Mouse (Mus musculus): ENCODE results near the gene Cox4i2.

Gene Cox4i2

GRCm38 (mm10) chr2:152753944-152754711 lies at the start of gene Cox4i2:
Gene Cox4i2 (plus strand): TSS chr2:152754173.
- DNase-seq (ENCODE audit: low spot score): no peak

GRCm38 (mm10) chr2:152704256-152704605 lies 49.7 kb upstream of the Cox4i2 start:
- no peak for DNase-seq (ENCODE audit: low spot score)

- DNase-seq (ENCODE audit: low spot score): no peak
These were observed 49.1 kb upstream of the Cox4i2 start for GRCm38 (mm10) chr2:152704811-152705370.

GRCm38 (mm10) chr2:152705993-152706571 lies 47.9 kb upstream of the Cox4i2 start:
- DNase-seq (ENCODE audit: low spot score): peak; percentile 66

GRCm38 (mm10) chr2:152707186-152707585 lies 46.8 kb upstream of the Cox4i2 start:
- no peak for DNase-seq (ENCODE audit: low spot score)

GRCm38 (mm10) chr2:152707627-152708026 lies 46.3 kb upstream of the Cox4i2 start:
- DNase-seq (ENCODE audit: low spot score): peak; percentile 71

DNA sequence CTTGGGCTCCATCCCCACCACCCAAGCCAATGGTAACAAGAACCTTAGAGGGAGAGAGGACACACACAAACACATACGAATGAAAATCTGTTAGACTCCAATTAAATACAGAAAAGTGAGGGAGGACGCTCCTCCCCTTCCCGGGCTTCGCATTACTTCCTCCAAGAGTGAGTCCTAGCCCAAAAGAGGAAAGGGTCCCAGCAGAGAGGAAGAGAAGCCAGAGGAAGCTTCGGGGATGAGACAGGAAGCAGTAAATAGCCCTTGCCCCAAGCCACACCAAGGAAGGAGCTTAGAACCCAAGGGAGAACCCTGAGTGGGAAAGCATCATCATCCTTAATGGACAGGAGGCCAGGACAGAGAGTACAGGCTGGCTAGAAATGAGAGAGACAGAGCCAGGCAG lies 44.9 kb upstream of the Cox4i2 start:
- DNase-seq (ENCODE audit: low spot score): no peak

GRCm38 (mm10) chr2:152716241-152716772 lies 37.7 kb upstream of the Cox4i2 start:
- DNase-seq (ENCODE audit: low spot score): no peak

- no peak for DNase-seq (ENCODE audit: low spot score)
These were observed 36.3 kb upstream of the Cox4i2 start for GRCm38 (mm10) chr2:152717652-152718051.

- no peak for DNase-seq (ENCODE audit: low spot score)
These were observed 35.9 kb upstream of the Cox4i2 start for GRCm38 (mm10) chr2:152718076-152718475.

DNA sequence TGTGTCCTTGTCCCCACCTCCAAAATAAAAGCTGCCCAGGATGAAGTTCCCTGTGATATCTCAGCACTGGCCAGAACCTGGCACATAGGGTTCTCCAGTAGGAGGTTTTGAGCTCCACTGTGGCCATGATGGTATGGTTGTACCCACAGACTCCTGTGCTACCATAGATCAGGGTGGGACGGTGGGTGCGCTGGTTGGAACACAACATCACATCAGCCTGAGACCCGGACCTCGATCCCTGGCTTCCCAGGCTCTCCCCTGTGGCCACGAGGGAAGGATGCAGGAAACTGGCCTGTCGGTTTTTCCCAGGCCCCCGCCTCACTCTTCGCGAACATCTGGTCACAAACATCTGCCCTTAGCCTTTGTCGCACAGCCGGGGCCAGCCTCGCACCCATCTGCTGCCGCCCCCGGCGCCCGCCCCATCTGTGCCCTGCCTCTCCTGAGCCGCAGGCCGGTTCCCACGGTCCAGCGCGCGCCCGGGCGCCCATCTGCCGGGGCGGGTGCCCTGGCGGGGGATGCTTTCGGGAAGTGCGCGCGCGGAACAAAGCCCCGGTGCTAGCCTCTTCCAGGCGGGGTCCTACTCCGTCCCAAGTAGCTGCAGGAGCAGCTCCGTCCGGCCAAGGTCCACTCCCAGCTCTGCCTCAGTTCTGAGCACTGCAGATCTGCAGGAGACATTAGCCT lies 30.2 kb upstream of the Cox4i2 start:
- no peak for DNase-seq (ENCODE audit: low spot score)

GRCm38 (mm10) chr2:152724332-152724723 lies 29.6 kb upstream of the Cox4i2 start:
- no peak for DNase-seq (ENCODE audit: low spot score)

DNA sequence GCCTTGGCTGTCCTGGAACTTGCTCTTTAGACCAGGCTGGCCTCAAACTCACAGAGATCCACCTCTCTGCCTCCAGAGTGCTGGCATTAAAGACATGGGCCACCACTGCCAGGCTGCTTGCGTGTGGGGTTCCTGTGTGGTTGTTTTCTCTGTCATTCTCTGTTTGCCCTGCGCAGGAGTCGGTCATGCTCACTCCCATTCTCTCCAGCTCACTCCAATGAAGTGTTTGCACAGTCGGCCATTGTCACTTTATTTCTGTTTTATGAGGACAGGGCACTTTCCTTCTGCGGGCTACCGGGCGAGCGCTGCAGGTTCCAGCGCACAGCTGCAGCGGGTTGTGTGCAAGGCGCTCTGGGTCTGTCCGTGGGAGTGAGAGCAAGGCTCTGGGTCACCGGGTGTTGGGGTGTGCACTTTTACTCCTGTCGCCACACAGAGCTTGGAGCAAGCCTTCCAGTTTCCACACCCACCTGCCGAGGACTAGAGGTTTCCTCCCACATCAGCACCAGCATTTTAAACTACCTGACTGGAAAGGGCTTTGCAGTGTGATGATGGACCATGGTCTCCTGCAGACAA lies 28.7 kb upstream of the Cox4i2 start:
- DNase-seq (ENCODE audit: low spot score): no peak

DNA sequence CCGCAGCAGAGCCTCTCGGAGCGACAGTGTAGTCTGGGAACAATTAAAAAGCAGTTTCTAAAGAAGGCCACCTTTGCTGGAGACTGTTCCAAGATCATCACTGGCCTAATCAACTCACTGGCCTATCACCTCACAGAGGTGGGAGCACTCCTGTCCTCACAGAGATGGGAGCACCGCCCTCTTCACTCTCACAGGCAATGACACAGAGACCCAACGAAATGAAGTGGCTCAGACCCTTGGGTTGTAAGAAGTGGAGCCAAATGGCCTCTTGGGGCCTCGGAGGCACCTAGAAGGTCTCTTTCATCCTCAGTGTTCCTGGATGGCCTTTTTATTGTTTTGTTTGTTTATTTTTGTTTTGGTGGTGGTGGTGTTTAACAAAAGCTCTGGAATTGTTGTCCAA lies 27.8 kb upstream of the Cox4i2 start:
- no peak for DNase-seq (ENCODE audit: low spot score)

DNA sequence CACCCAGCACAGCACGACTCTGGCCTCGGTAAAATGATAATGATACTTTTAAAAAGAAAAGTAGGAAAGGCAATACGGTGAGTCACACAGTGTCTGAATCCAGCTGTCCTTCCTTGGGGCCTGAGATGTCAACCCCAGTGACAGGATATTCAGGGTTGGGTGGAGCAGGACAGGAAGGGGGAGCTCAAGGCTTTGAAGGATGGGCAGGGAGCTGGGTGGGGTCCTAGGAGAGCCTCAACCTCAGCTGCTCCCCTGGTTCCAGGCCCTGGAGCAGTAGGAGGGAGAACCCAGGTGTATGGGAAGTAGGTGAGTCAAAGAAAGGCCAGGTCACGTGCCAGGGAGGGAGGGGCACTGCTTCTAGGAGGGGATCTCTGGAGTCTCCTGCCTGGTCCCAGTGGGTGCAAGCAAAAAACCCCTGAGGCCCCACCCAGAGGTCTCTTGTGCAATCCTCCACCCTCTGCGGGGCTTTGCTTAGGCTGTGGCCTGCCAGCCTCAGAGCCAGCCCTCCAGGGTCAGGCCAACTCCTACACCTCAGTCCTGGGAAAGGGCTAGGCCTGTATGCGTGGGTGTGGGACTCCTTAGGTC lies 27.1 kb upstream of the Cox4i2 start:
- DNase-seq (ENCODE audit: low spot score): no peak

DNA sequence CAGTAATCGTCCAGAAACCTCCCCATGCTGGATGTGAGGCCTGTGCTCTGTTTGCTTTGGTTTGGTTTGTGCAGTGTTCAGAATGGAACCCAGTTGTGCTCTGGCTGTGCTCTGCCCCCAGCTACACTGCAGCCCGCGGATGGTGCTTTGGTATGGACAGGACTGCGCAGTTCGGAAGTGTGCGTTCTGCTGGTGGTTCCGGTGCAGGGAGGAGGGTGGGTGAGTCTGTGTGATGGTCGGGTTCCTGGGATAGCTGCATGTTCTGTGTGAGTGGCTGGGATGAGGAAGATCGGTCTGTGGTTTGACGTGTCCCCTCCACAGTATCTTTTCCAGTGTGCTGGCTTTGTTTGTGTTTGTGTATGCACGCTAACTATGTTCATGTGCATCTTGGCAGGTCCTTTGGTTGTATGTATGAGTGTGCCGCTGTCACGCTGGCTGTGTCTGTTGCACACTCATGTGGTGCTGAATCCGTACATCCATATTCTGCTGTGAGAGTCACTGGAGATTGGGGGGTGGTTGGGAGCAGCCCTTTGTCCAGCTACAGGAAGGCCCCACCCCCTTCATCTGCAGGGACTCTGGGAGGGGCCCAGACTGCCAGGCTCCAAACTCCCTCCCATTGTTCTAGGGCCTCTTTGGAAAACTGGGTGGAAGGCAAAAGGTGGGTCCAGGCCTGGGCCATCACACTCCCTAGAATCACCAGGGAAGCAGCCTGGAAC lies 26.0 kb upstream of the Cox4i2 start:
- no peak for DNase-seq (ENCODE audit: low spot score)

GRCm38 (mm10) chr2:152728594-152728993 lies 25.4 kb upstream of the Cox4i2 start:
- no peak for DNase-seq (ENCODE audit: low spot score)

- DNase-seq (ENCODE audit: low spot score): no peak
These were observed 24.8 kb upstream of the Cox4i2 start for GRCm38 (mm10) chr2:152729013-152729635.

DNA sequence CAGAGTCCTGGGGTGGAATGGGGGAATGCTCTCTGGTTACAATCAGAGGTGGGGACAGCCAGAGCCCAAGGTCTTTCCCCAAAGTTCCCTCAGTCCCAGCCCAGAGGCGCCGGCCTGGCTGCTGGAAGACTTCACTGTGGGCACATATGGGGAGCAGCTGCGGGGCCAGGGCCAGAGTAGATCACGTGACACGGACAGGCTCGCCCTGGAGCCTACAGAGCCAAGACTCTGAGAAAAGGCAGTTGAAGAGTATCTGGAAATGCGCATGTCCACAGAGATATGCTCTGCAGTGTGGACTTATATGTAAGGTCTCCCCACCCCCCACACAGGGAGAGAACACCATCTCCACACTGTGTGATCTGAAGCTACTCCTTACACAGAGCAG lies 24.3 kb upstream of the Cox4i2 start:
- DNase-seq (ENCODE audit: low spot score): no peak

GRCm38 (mm10) chr2:152733201-152733600 lies 20.8 kb upstream of the Cox4i2 start:
- DNase-seq (ENCODE audit: low spot score): no peak

DNA sequence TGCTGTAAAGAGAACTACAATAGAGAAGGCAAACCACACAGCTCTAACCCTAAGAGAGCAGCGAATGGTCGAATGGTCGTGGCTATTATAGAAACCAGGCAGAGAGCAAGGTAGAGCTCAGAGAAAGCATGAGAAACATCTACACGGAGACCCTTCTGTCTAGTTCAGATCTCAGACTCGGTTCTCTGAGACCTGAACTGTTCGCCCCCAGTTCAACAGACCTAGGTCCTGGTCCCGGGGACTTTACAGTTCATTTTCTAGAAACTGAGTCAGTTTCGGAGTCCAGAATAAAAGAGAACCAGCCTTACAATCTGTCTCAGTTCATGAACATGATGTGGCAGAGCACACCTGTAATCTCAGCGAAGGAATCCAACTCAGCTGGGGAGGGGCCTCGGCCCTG lies 19.5 kb upstream of the Cox4i2 start:
- DNase-seq (ENCODE audit: low spot score): no peak

Measured in layer of hippocampus, adult 11-12 months (tissue).